ENCODE assay signal across 8 mouse cellular contexts in genomic region chr8:70139026-70139857, GRCm38 (mm10). TPM values are rescaled to one million over a fixed set of nuclear protein-coding genes. Genes with fewer than 3 reads are reported as not detected.
DNase-seq lines count a peak whose midpoint lies in the region; ATAC-seq lines count a peak whose summit lies in the region.

Gene Rfxank, minus strand, starts transcription at chr8:70139154.
Gene Borcs8, plus strand, starts transcription at chr8:70139499.
Gene Mef2b, plus strand, starts transcription at chr8:70139711.

- H3K9ac ChIP-seq in kidney, embryonic 15.5 days = peak within 1 kb of the TSS; percentile 59

- under 1% methylated on average over 46 of the region's 46 CpGs for WGBS in heart, embryonic 10.5 days
- under 1% methylated on average over 46 of the region's 46 CpGs for WGBS in kidney, embryonic 15.5 days

- peak; percentile 99 to 100 for DNase-seq in B cell, adult 2 months
- DNase-seq in brain, adult 2 months (ENCODE audit: low read depth, low spot score) = peak; percentile 100
- peak; percentile 99 for DNase-seq in heart, embryonic 10.5 days (ENCODE audit: low spot score)
- peak; percentile 100 for DNase-seq in liver
- DNase-seq in spleen, postnatal 4 days (ENCODE audit: low spot score in 2 of 2) = peak; percentile 99

- peaks cover 23% of the 10 kb centered on the region for H3K4me1 ChIP-seq in heart, embryonic 10.5 days
- peaks cover 21% of the 10 kb centered on the region for H3K4me1 ChIP-seq in kidney, embryonic 15.5 days

- H3K36me3 ChIP-seq in heart, embryonic 10.5 days = peaks cover 50% of the 10 kb centered on the region
- peaks cover 59% of the 10 kb centered on the region for H3K36me3 ChIP-seq in kidney, embryonic 15.5 days

- H3K27ac ChIP-seq in heart, embryonic 10.5 days = peak within 1 kb of the TSS; percentile 88
- peak within 1 kb of the TSS; percentile 85 for H3K27ac ChIP-seq in kidney, embryonic 15.5 days

- H3K4me3 ChIP-seq in heart, embryonic 10.5 days = peak within 1 kb of the TSS; percentile 91
- peak within 1 kb of the TSS; percentile 76 for H3K4me3 ChIP-seq in kidney, embryonic 15.5 days (replicated peaks)

- no peaks in the 10 kb centered on the region for H3K9me3 ChIP-seq in heart, embryonic 10.5 days
- no peaks in the 10 kb centered on the region for H3K9me3 ChIP-seq in kidney, embryonic 15.5 days (replicated peaks)

- H3K4me2 ChIP-seq in kidney, embryonic 15.5 days = peak within 1 kb of the TSS; percentile 73

- peak; percentile 91 for ATAC-seq in erythroblast, adult 5-6 weeks (replicated peaks; ENCODE audit: low FRiP score, poor library complexity, severe bottlenecking)
- peak; percentile 98 for ATAC-seq in kidney, embryonic 15.5 days (replicated peaks; ENCODE audit: low FRiP score)
- peak; percentile 95 for ATAC-seq in monocyte, adult 5-6 weeks (replicated peaks; ENCODE audit: insufficient number of reproducible peaks, low FRiP score, low TSS enrichment, poor library complexity, severe bottlenecking)

- no peaks in the 10 kb centered on the region for H3K27me3 ChIP-seq in heart, embryonic 10.5 days (ENCODE audit: insufficient read depth, poor library complexity, severe bottlenecking)
- no peaks in the 10 kb centered on the region for H3K27me3 ChIP-seq in kidney, embryonic 15.5 days

RNA-seq across cellular contexts. Expression of gene Rfxank, which starts in this region (rescaled TPM):
- total RNA-seq in erythroblast, adult 5-6 weeks (2015; ENCODE audit: low replicate concordance) = 8.1 and 16.3 TPM in 2 replicates
- total RNA-seq in erythroblast, adult 5-6 weeks (2017; ENCODE audit: low replicate concordance) = 9.7 and 10.2 TPM in 2 replicates
- 16.5 and 18.3 TPM in 2 replicates for polyA plus RNA-seq in heart, embryonic 10.5 days (2016; fragmentation: Nextera tagmentation; extraction: Ambion mirVana)
- 18.3 and 22.7 TPM in 2 replicates for polyA plus RNA-seq in kidney, embryonic 15.5 days (2015; fragmentation: Nextera tagmentation; extraction: Ambion mirVana)
- total RNA-seq in monocyte, adult 5-6 weeks (2017) = 12.5 to 17.9 TPM (median 17.8 TPM) in 3 replicates

RNA-seq across cellular contexts. Expression of gene Borcs8, which starts in this region (rescaled TPM):
- total RNA-seq in erythroblast, adult 5-6 weeks (2015; ENCODE audit: low replicate concordance) = 2.1 and 16.7 TPM in 2 replicates
- total RNA-seq in erythroblast, adult 5-6 weeks (2017; ENCODE audit: low replicate concordance) = 15.5 and 30.7 TPM in 2 replicates
- 39.6 and 43.9 TPM in 2 replicates for polyA plus RNA-seq in heart, embryonic 10.5 days (2016; fragmentation: Nextera tagmentation; extraction: Ambion mirVana)
- polyA plus RNA-seq in kidney, embryonic 15.5 days (2015; fragmentation: Nextera tagmentation; extraction: Ambion mirVana) = 45.0 and 47.8 TPM in 2 replicates
- total RNA-seq in monocyte, adult 5-6 weeks (2017) = 60.6 to 63.2 TPM (median 61.3 TPM) in 3 replicates

RNA-seq across cellular contexts. Expression of gene Mef2b, which starts in this region (rescaled TPM):
- not detected in 2 replicates for total RNA-seq in erythroblast, adult 5-6 weeks (2015; ENCODE audit: low replicate concordance)
- total RNA-seq in erythroblast, adult 5-6 weeks (2017; ENCODE audit: low replicate concordance) = not detected in 2 replicates
- 0.23 and 0.53 TPM in 2 replicates for polyA plus RNA-seq in heart, embryonic 10.5 days (2016; fragmentation: Nextera tagmentation; extraction: Ambion mirVana)
- 0.17 and 0.29 TPM in 2 replicates for polyA plus RNA-seq in kidney, embryonic 15.5 days (2015; fragmentation: Nextera tagmentation; extraction: Ambion mirVana)
- total RNA-seq in monocyte, adult 5-6 weeks (2017) = 0.78 to 1.5 TPM in 2 of 3 replicates, not detected in the other

Comparison
In these comparisons a context has a peak if more than half of its experiments do, and no peak if none do; other contexts are left out.
1. Peak in every context shown above with its lines: DNase-seq, ATAC-seq, H3K4me3 ChIP-seq and H3K27ac ChIP-seq.